Mouse (Mus musculus) liver, adult 2 months (tissue): ENCODE measurements at regions not wholly inside any gene's neighbourhood (a gene's known extent, or its start where the extent isn't known, plus 50 kb on each side); places are given as distances from the start of the nearest gene placed in this dataset.

Experiments used
- DNase-seq: peaks from one replicate; pipeline ENCODE4 v3.0.0-alpha.2; 2011; ENCODE audit warnings: low read depth, low spot score; ENCODE audit errors: extremely low read depth
- H3K27ac ChIP-seq: fragments of 200-500 bp; replicated peaks from 2 replicates; pipeline ENCODE4 v1.5.1; 2012; ENCODE audit warnings: low read depth, mild to moderate bottlenecking, control low read depth, inconsistent platforms, low read length; ENCODE audit not compliant: insufficient read depth
- H3K27me3 ChIP-seq: fragments of 200-500 bp; 2 replicates; pipeline ENCODE4 v1.6.1; 2012; ENCODE audit warnings: mild to moderate bottlenecking, moderate library complexity, low read length, inconsistent platforms; ENCODE audit not compliant: control insufficient read depth, insufficient read depth
- H3K36me3 ChIP-seq: fragments of 200-500 bp; 2 replicates; pipeline ENCODE4 v1.6.1; 2012; ENCODE audit warnings: low read length, inconsistent platforms; ENCODE audit not compliant: control insufficient read depth, insufficient read depth
- H3K4me1 ChIP-seq: fragments of 200-500 bp; 2 replicates; pipeline ENCODE4 v1.6.1; 2011; ENCODE audit warnings: low read length; ENCODE audit not compliant: control insufficient read depth, insufficient read depth
- H3K4me3 ChIP-seq: fragments of 200-500 bp; 2 replicates; pipeline ENCODE4 v1.5.1; 2011; ENCODE audit warnings: low read depth, mild to moderate bottlenecking, control low read depth, low read length, moderate library complexity; ENCODE audit not compliant: insufficient read depth
- H3K79me2 ChIP-seq: fragments of 200-500 bp; 2 replicates; pipeline ENCODE4 v1.6.1; 2012; ENCODE audit warnings: inconsistent platforms, mild to moderate bottlenecking, low read length, moderate library complexity; ENCODE audit not compliant: control insufficient read depth, insufficient read depth
- H3K9ac ChIP-seq: fragments of 200-500 bp; 2 replicates; pipeline ENCODE4 v1.6.1; 2012; ENCODE audit warnings: low read depth, mild to moderate bottlenecking, control low read depth, inconsistent platforms, low read length
- CTCF ChIP-seq: fragments of 200-500 bp; IDR thresholded peaks from 2 replicates; pipeline ENCODE4 v1.5.1; 2011; ENCODE audit warnings: low read depth, low read length, control low read depth
- POLR2A ChIP-seq: fragments of 200-500 bp; IDR thresholded peaks from 2 replicates; pipeline ENCODE4 v1.6.1; 2011; ENCODE audit warnings: low read length, control low read depth; ENCODE audit not compliant: insufficient read depth; ENCODE audit errors: extremely low read depth
- WGBS: fragments of 180-500 bp; shearing (Covaris S2); methylation state at CpG from one replicate; pipeline ENCODE4 v1.1.7; 2018; 5-methylcytosine and 5-hydroxymethylcytosine counted together

- WGBS, result 83% methylated on average over 3 of the region's 3 CpGs
- no peak overlapping the region for H3K27ac ChIP-seq
- DNase-seq, result no peak
These were observed 246.0 kb downstream of the Ndfip2 start for GRCm38 (mm10) chr14:105504376-105504775.

GRCm38 (mm10) chr14:105503806-105504205 is 245.4 kb downstream of the Ndfip2 start:
- 84% methylated on average over 5 of the region's 5 CpGs for WGBS
- Histone ChIP-seq H3K4me3 (no peak overlapping the region), H3K27me3 (peaks cover 3% of the 10 kb centered on the region; the same call in 1 of the 2 replicates), H3K9ac (no peak overlapping the region), H3K79me2 (no peaks in the 10 kb centered on the region), H3K36me3 (no peaks in the 10 kb centered on the region), H3K4me1 (no peaks in the 10 kb centered on the region), H3K27ac (no peak overlapping the region)
- DNase-seq, result no peak
- TF ChIP-seq POLR2A (no peak), CTCF (no peak)

More at GRCm38 (mm10) chr14:105504376-105504775, 246.0 kb downstream of the Ndfip2 start:
- Histone ChIP-seq H3K36me3 (no peaks in the 10 kb centered on the region), H3K9ac (no peak overlapping the region), H3K4me1 (no peaks in the 10 kb centered on the region), H3K27me3 (peaks cover 3% of the 10 kb centered on the region; the same call in 1 of the 2 replicates), H3K4me3 (no peak overlapping the region), H3K79me2 (no peaks in the 10 kb centered on the region)
- TF ChIP-seq CTCF (no peak), POLR2A (no peak)

DNA sequence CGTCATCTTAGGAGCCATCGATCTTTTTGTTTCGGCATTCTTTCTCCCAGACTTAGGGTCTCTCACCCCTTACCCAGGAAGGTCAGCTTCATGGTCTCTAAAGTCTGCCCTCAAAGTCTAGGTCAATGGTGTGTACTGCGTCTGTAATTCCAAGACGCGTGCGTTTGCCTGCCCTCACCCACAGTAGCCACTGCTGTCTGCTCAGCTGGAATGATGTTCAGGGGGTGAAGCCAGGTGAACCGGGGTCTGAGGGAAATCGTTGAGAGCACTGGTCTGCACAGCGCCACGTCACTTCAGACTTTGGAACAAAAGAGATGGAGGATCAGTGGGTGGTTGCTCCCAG is 244.2 kb downstream of the Ndfip2 start:
- Histone ChIP-seq H3K79me2 (no peaks in the 10 kb centered on the region), H3K4me3 (no peak overlapping the region), H3K9ac (no peak overlapping the region), H3K27ac (no peak overlapping the region), H3K36me3 (no peaks in the 10 kb centered on the region), H3K4me1 (no peaks in the 10 kb centered on the region), H3K27me3 (peaks cover 3% of the 10 kb centered on the region; the same call in 1 of the 2 replicates)
- 41% methylated on average over 11 of the region's 11 CpGs for WGBS
- DNase-seq, result no peak
- TF ChIP-seq CTCF, result no peak
- TF ChIP-seq POLR2A, result no peak

GRCm38 (mm10) chr14:105501792-105502632 is 243.6 kb downstream of the Ndfip2 start:
- Histone ChIP-seq H3K9ac (no peak overlapping the region), H3K4me1 (no peaks in the 10 kb centered on the region), H3K4me3 (no peak overlapping the region), H3K79me2 (no peaks in the 10 kb centered on the region), H3K27me3 (peaks cover 3% of the 10 kb centered on the region; the same call in 1 of the 2 replicates), H3K27ac (no peak overlapping the region), H3K36me3 (no peaks in the 10 kb centered on the region)
- TF ChIP-seq POLR2A (no peak), CTCF (no peak)
- 26% methylated on average over 21 of the region's 21 CpGs for WGBS
- no peak for DNase-seq

GRCm38 (mm10) chr14:105500966-105501741 is 242.8 kb downstream of the Ndfip2 start:
- no peak overlapping the region for H3K27ac ChIP-seq
- 34% methylated on average over 21 of the region's 21 CpGs for WGBS

More at GRCm38 (mm10) chr14:105500966-105501741, 242.8 kb downstream of the Ndfip2 start:
- TF ChIP-seq CTCF, result no peak
- TF ChIP-seq POLR2A, result no peak
- Histone ChIP-seq H3K27me3 (peaks cover 3% of the 10 kb centered on the region; the same call in 1 of the 2 replicates), H3K36me3 (no peaks in the 10 kb centered on the region), H3K79me2 (no peaks in the 10 kb centered on the region), H3K4me3 (no peak overlapping the region), H3K4me1 (no peaks in the 10 kb centered on the region), H3K9ac (no peak overlapping the region)
- no peak for DNase-seq
